Mouse (Mus musculus): ENCODE measurements around the gene Rbfox3.
A peak's percentile ranks its signal among the peaks of the same experiment; 100 is the strongest.

Rbfox3 gene

GRCm38 (mm10) chr11:118605570-118605969, 305.8 kb downstream of the Rbfox3 start:
- DNase-seq (ENCODE audit: low spot score in 2 of 2), result no peak

DNA sequence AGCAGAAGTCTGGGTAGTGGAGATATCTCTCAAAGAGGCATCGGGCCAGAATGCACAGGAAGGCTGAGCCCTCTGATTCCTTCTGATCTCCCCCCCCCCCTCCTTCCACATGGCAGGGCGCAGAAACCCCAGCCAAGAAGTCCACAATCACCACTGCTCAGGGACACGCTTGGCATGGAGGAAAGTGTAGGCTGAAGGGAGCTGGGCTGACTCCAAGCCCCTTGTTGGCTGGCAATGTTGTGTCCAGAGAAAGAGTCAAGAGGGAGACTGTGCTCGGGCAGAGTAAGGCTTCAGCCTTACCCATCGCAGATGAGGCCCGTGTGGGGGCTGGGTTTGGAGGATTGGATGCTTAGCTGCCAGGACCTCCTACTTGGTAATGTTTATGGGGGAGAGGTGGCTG, 307.2 kb downstream of the Rbfox3 start:
- DNase-seq (ENCODE audit: low spot score in 2 of 2), result no peak

GRCm38 (mm10) chr11:118603126-118603525, 308.3 kb downstream of the Rbfox3 start:
- peak in 1 of 2 experiments; percentile 43 for DNase-seq (ENCODE audit: low spot score in 2 of 2)

- DNase-seq (ENCODE audit: low spot score in 2 of 2), result no peak
Measured at GRCm38 (mm10) chr11:118601484-118601883, 309.9 kb downstream of the Rbfox3 start.

DNA sequence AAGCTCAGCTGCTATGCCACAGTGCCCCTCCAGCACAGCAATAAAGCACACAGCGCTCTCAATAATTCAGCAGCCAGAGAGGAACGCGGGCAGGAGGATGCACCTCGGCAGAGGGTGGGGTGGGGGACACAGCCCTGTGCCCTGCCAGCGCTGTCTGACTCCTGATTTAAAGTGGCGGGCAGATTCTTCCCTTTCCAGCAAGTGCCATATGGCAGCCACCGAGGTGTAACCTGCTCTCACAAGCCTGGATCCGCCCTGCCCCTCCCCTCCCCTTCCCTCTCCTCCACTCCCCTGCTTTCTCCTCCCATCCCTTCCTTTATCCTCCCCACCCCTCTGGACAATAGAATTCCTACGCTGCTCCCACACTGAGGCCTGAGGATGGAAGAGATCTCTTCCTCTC, 311.2 kb downstream of the Rbfox3 start:
- no peak for DNase-seq (ENCODE audit: low spot score in 2 of 2)

DNA sequence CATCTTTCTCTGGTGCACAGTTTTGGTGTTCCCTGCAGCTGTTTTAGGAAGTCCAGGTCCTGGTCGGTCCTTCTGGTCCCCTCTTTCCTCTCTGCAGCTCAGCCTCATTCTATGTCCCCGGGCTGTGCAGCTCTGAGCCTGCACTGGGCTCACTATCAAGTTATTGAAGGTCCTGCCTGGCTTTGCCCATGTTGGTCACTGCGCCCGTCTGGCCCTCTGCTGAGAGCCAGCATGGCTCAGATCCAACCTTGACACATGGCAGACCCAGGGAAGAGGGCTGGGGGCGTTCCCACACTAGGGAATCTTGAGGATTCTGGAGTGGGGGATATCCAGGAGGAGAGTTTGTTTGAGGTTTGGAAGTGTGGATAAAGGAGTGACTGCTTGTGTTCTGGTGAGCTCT, 312.7 kb downstream of the Rbfox3 start:
- no peak for DNase-seq (ENCODE audit: low spot score in 2 of 2)

GRCm38 (mm10) chr11:118584826-118585225, 326.6 kb downstream of the Rbfox3 start:
- peak; percentile 52 to 85 for DNase-seq (ENCODE audit: low spot score in 2 of 2)

GRCm38 (mm10) chr11:118583989-118584388, 327.4 kb downstream of the Rbfox3 start:
- no peak for DNase-seq (ENCODE audit: low spot score in 2 of 2)

DNA sequence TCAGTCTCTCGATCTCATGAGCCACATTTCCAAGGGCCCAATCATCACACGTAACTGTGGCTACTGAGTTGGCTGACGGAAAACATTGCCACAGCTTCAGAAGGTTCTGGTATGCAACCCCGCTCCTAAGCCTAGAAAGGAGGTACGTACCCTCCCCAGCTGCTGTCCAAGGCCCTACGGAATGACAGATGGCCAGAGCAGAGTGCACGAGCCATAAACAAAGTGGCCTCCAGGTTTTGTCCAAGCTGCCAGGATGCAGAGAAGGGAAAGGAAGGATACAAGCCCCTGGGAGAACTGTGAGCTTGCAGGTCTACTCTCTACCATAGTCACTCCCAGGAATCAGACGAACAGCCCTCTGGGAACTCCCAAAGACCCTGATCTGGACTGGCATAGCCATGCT, 327.8 kb downstream of the Rbfox3 start:
- no peak for DNase-seq (ENCODE audit: low spot score in 2 of 2)

DNA sequence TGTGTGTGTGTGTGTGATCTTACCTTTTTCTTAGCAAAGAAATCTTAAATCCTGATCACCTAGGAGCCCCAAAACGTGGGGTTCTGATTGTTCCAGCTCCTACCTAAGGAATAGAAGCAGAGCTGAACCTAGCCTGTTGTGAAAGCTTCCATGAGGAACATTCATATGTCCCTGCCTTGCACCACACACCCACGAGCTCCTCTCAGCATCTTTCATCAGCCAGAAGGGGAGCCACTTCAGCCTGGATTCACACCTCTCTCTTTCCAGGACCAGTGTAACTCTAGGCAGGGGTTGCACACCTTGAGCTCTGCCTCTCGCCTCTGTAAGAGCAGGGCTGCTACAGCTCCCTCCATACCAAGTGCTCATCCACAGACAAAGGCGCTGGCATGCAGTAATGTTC, 330.4 kb downstream of the Rbfox3 start:
- no peak for DNase-seq (ENCODE audit: low spot score in 2 of 2)

- DNase-seq (ENCODE audit: low spot score in 2 of 2), result no peak
Measured at GRCm38 (mm10) chr11:118579622-118580021, 331.8 kb downstream of the Rbfox3 start.

GRCm38 (mm10) chr11:118577271-118577670, 334.1 kb downstream of the Rbfox3 start:
- DNase-seq (ENCODE audit: low spot score in 2 of 2), result no peak

DNA sequence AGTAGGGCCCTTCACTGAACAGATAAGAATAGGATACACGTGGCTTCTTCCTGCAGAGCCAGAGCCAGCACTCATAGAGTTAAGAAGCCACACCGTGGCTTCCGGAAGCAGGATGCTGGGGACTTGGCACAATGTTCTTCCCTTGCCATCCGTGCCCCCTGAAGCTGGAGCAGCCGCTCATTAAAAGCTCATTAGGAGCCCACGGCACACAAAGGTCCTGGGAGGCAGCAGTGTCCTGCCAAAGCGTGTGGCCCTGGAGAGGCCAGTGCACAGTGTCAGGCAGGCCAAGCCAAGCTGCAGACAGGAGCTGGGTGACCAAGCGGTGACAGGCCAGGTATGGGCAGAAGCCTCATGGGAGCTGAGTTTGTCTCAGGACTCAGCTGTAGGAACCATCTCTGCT, 334.8 kb downstream of the Rbfox3 start:
- DNase-seq (ENCODE audit: low spot score in 2 of 2), result no peak

DNA sequence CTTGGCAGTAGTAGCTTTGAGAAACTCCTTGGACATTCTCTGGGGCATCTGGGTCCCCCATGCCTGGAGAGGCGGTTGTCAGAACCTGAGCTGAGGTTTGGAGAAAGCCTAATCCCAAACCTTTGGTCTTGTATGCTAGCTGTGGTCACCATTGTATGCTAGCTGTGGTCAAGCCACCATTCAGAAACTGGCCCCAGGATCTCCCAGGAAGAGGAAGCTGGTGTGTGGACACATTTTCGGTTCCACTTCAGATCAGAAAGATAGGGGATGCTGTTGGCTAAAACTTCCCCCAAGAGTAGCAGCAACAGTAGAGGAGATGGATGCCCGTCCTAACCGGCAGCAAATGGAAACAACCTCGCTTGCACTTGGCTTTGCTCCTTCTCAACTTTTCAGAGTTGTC, 337.0 kb downstream of the Rbfox3 start:
- no peak for DNase-seq (ENCODE audit: low spot score in 2 of 2)

DNA sequence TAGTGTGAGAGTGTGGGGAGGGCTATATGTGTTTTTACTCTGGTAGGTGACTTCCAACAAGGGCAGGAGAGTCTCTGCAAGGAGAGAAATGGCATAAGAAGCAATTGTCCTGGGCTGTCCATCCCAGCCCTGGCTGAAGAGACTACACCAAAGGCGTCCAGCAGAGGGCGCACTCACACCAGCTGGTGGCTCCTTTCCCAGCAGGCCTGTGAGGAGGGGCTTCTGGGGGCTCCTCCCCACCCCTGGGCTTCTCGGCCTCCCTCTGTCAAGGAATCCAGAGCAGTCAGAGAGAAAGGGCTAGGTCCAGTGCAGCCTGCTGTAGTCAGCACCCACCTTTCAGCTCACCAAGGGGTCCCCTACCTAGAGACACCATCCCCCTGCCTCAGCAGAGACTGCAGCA, 337.8 kb downstream of the Rbfox3 start:
- peak in 1 of 2 experiments; percentile 43 for DNase-seq (ENCODE audit: low spot score in 2 of 2)

- DNase-seq (ENCODE audit: low spot score in 2 of 2), result no peak
Measured at GRCm38 (mm10) chr11:118573000-118573399, 338.4 kb downstream of the Rbfox3 start.

DNA sequence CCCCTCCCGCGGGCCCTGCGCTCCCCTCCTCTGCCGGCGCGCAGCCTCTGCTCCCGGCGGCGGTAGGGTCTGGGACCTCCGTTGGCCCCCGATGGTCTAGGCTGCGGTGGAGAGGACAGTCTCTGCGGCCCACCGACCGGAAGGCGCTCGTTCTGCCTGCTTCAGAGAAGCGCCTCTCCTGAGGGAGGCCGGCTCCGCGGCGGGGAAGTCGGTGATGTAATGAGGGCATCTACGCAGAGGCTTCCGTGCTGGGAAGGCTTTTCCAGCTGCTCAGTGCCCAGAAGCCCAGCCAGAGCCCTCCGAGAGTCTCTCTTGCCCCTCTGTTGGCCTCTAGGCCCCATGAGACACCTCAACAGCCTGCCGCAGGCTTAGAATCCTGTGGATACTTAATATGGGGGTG, 341.2 kb downstream of the Rbfox3 start:
- no peak for DNase-seq (ENCODE audit: low spot score in 2 of 2)

DNA sequence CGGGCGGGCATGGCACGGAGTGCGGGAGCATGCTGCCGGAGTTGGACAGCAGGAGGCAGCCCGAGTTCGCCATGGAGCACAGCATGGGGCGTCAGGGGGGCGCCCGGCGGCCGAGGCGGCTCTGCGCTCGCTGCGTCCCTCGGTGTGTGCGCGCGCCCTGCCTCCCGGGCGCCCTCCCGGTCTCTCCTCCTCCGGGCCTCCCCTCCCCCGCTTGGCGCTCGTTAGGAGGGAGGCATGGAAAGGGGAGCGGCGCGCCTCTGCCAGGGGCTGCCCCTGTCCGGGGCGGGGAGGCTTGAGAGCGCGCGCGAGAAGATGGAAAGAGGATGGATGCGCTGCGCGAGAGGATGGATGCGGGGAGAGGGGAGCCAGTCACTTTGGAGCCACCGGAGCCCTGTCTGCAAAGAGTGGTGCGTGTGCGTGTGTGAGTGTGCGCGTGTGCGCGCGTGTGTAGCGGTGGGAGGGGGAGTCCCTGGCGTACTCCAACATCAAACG, 341.8 kb downstream of the Rbfox3 start:
- no peak for DNase-seq (ENCODE audit: low spot score in 2 of 2)

GRCm38 (mm10) chr11:118563877-118564276, 347.5 kb downstream of the Rbfox3 start:
- no peak for DNase-seq (ENCODE audit: low spot score in 2 of 2)

GRCm38 (mm10) chr11:118562847-118563246, 348.6 kb downstream of the Rbfox3 start:
- DNase-seq (ENCODE audit: low spot score in 2 of 2), result no peak

- DNase-seq (ENCODE audit: low spot score in 2 of 2), result no peak
Measured at GRCm38 (mm10) chr11:118558193-118558592, 353.2 kb downstream of the Rbfox3 start.

DNA sequence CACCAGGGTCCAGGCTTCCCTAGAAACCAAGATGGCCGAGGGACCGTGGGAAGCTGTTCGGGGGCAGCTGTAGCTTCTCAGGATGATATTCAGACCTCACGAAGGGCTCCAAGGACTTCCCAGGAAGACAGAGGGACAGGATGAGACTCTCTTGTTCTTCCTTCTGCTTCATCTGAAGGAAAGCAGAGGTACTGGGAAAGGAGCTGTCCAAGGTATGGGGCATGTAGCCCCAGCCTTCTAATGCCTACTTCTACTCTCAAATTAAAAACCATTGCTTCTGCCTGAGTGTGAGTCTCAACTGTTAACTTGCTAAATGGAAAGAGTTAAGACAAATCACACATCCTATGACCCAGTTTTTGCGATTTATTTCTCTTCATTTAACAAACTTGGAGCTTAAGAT, 355.8 kb downstream of the Rbfox3 start:
- DNase-seq (ENCODE audit: low spot score in 2 of 2), result no peak

DNA sequence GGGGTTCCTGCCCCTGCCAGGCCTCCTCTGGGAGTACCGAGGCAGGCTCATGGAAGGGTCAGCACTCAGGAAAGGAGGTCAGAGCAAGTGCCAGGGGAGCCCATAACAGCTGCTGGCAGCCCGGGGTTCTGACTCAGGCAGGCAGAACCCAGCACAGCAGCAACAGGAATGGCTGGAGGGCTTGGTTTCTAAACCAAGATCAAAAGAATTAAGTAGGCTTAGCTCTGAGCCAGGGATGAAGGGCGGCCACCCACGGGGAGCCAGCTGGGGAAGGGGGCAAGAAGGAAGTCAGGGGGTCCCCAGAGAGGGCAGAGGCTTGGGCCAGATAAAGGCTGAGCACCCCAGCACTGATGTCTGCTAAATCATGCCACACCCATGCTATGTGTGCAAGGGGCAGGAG, 356.9 kb downstream of the Rbfox3 start:
- DNase-seq (ENCODE audit: low spot score in 2 of 2), result no peak

DNA sequence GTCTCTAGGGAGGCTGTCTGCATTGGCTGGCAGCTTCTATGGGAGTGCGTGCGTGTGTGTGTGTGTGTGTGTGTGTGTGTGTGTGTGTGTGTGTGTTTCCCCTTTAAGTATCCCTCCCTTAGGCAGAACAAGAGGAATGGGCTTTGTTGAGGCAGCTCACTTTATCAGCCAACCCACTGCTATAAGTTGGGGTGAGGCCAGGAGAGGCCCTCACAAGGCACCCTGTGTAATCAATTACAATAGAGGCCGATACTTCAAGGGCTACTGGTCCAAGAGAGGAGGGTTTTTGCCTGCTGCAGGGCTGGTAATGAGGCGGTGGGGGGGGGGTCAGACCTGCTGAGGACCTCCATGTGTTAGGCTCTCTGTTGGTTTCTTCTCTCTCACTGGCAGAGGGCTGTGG, 357.5 kb downstream of the Rbfox3 start:
- no peak for DNase-seq (ENCODE audit: low spot score in 2 of 2)

DNA sequence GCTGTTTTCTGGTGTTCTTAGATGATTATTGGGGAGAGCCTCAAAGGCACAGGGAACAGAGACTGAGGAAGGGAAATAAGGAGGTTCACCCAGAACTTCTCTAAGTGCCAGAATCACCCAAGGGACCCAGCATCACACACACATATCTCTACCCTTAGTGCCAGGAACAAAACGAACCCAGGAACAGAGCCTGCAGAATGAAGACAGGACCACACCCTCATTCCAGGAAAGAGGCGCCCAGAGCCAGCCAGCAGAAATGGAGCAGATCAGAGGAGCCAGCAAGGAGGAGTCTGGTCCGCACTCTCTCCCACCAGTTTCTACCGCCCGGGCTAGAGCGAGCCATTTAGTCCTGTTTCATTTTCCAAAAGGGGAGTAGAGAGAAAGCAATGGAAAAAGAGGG, 358.4 kb downstream of the Rbfox3 start:
- no peak for DNase-seq (ENCODE audit: low spot score in 2 of 2)

All from thymus, postnatal 10 days (tissue).